Mouse (Mus musculus) erythroblast, embryonic 14.5 days (primary cell): ENCODE data around the gene Mif.

Experiments used
- GATA1 ChIP-seq: IDR thresholded peaks from 2 replicates; pipeline ENCODE4 v1.6.1; 2012; ENCODE audit warnings: low read length, inconsistent platforms, mixed read lengths
- TAL1 ChIP-seq: IDR thresholded peaks from 3 replicates; pipeline ENCODE4 v1.6.1; 2012; ENCODE audit warnings: low read length, inconsistent platforms, mixed read lengths

DNA sequence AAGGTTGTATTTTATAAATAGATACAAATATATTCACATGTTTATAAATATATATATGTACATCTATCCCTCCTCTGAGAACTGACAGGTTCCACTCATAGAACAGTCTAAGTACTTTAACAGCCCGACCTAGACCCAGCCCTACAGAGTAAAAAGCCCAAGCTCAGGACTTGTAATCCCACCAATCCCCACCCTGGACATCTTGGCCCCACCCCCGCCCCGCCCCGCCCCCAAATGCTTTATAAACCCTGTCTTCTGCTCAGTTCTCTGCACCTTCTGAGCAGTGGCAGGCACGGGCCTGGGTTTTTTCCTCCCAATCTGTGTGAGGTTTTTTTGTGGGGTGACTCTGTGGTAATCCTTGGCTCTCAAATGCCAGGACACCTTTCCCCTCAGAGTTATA is 5.9 kb downstream of the Mif start:
- no peak for TF ChIP-seq TAL1
- no peak for TF ChIP-seq GATA1
